Mouse (Mus musculus): ENCODE measurements at regions not wholly inside any gene's neighbourhood (a gene's known extent, or its start where the extent isn't known, plus 50 kb on each side); places are given as distances from the start of the nearest gene placed in this dataset.
"Not testable (repeated sequence)": the region's sequence is repeated elsewhere in the genome, so short reads cannot be mapped to it uniquely, and the experiment has no call there.

DNA sequence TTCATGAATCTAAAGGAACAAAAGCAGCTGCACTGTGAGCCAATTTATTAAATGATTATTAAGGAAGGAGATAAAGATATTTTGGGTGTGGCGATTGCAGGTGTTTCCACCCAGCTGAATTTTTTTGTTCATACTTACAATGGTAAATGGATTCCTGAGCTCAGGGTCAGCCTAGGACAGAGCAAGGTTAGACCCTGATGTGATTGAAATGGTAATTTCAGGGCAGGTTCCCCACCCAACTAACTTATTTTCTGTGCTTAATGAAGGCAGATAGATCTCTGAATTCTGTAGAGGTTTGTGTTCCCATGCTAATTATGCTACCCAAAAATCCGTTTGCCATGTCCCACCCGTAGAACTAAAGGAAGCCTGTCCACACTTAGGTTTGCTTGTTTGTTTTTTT, 258.8 kb upstream of the St6gal2 start:
- DNase-seq (ENCODE audit: low spot score), result no peak
- 85% methylated on average over 3 of the region's 3 CpGs for WGBS
- no peak overlapping the region for H3K4me3 ChIP-seq (ENCODE audit: low read depth, low read length)
- H3K27me3 ChIP-seq (ENCODE audit: insufficient read depth, low read length), result no peaks in the 10 kb centered on the region
- H3K4me1 ChIP-seq (ENCODE audit: insufficient read depth, low read length), result no peaks in the 10 kb centered on the region
- ATAC-seq (ENCODE audit: low FRiP score), result no peak
- no peaks in the 10 kb centered on the region for H3K36me3 ChIP-seq (ENCODE audit: insufficient read depth, low read length)
- H3K27ac ChIP-seq (ENCODE audit: low read depth, low read length), result no peak overlapping the region
- H3K9me3 ChIP-seq (ENCODE audit: low read length), result no peaks in the 10 kb centered on the region
- H3K4me2 ChIP-seq (ENCODE audit: low read depth, low read length, poor library complexity, severe bottlenecking), result no peak overlapping the region
- no peak for TF ChIP-seq CTCF (IDR thresholded peaks at IDR 0.05)
- no peak overlapping the region for H3K9ac ChIP-seq (replicated peaks; ENCODE audit: low read length, poor library complexity, severe bottlenecking)

DNA sequence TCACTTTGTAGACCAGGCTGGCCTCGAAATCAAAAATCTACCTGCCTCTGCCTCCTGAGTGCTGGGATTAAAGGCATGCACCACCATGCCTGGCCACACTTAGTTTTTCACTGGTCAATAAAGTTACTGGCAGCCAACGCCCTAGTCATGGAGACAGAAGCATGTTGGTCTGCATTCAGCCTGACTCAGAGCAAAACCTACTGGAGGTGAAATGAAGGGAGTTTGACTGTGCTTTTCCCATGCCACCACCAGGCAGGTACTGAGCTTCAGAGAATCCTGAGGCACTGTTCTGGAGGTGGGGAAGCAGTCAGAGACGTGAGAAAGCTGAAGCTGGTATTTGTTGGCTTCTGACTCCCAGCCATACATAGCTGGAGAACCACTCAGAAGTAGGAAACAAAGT, 258.4 kb upstream of the St6gal2 start:
- TF ChIP-seq CTCF (IDR thresholded peaks at IDR 0.05), result no peak
- no peak overlapping the region for H3K4me3 ChIP-seq (ENCODE audit: low read depth, low read length)
- H3K27ac ChIP-seq (ENCODE audit: low read depth, low read length), result no peak overlapping the region
- no peaks in the 10 kb centered on the region for H3K4me1 ChIP-seq (ENCODE audit: insufficient read depth, low read length)
- no peak overlapping the region for H3K9ac ChIP-seq (replicated peaks; ENCODE audit: low read length, poor library complexity, severe bottlenecking)
- H3K27me3 ChIP-seq (ENCODE audit: insufficient read depth, low read length), result no peaks in the 10 kb centered on the region
- H3K4me2 ChIP-seq (ENCODE audit: low read depth, low read length, poor library complexity, severe bottlenecking), result no peak overlapping the region
- WGBS, result 81% methylated on average over 3 of the region's 3 CpGs
- no peaks in the 10 kb centered on the region for H3K9me3 ChIP-seq (ENCODE audit: low read length)
- H3K36me3 ChIP-seq (ENCODE audit: insufficient read depth, low read length), result no peaks in the 10 kb centered on the region
- no peak for DNase-seq (ENCODE audit: low spot score)
- ATAC-seq (ENCODE audit: low FRiP score), result no peak

DNA sequence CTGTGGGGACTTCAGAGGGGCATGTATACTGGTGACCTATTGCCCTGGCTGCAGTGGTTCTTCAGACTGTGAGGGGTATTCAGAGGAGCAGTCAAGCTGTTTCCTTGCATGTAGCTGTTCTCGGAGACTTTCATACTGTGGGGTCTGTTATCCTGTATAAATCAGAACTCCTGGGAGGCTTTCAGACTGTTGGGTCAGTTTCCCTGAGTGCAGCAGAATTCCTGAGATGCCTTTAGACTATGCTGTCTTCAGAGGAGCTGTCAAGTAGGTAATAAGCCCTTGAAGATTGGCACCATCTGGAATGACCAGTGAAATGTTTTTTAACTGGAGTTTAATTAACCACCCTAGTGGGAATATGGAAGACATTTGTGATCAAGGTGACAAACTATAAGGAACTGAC, 238.6 kb upstream of the St6gal2 start:
- no peak overlapping the region for H3K9ac ChIP-seq (replicated peaks; ENCODE audit: low read length, poor library complexity, severe bottlenecking)
- H3K4me1 ChIP-seq (ENCODE audit: insufficient read depth, low read length), result no peaks in the 10 kb centered on the region
- H3K4me2 ChIP-seq (ENCODE audit: low read depth, low read length, poor library complexity, severe bottlenecking), result no peak overlapping the region
- H3K4me3 ChIP-seq (ENCODE audit: low read depth, low read length), result no peak overlapping the region
- no peak overlapping the region for H3K27ac ChIP-seq (ENCODE audit: low read depth, low read length)
- H3K27me3 ChIP-seq (ENCODE audit: insufficient read depth, low read length), result no peaks in the 10 kb centered on the region
- WGBS, result 69% methylated on average over 1 of the region's 1 CpGs
- H3K36me3 ChIP-seq (ENCODE audit: insufficient read depth, low read length), result no peaks in the 10 kb centered on the region
- TF ChIP-seq CTCF (IDR thresholded peaks at IDR 0.05), result no peak
- no peak for ATAC-seq (ENCODE audit: low FRiP score)
- no peaks in the 10 kb centered on the region for H3K9me3 ChIP-seq (ENCODE audit: low read length)
- no peak for DNase-seq (ENCODE audit: low spot score)

DNA sequence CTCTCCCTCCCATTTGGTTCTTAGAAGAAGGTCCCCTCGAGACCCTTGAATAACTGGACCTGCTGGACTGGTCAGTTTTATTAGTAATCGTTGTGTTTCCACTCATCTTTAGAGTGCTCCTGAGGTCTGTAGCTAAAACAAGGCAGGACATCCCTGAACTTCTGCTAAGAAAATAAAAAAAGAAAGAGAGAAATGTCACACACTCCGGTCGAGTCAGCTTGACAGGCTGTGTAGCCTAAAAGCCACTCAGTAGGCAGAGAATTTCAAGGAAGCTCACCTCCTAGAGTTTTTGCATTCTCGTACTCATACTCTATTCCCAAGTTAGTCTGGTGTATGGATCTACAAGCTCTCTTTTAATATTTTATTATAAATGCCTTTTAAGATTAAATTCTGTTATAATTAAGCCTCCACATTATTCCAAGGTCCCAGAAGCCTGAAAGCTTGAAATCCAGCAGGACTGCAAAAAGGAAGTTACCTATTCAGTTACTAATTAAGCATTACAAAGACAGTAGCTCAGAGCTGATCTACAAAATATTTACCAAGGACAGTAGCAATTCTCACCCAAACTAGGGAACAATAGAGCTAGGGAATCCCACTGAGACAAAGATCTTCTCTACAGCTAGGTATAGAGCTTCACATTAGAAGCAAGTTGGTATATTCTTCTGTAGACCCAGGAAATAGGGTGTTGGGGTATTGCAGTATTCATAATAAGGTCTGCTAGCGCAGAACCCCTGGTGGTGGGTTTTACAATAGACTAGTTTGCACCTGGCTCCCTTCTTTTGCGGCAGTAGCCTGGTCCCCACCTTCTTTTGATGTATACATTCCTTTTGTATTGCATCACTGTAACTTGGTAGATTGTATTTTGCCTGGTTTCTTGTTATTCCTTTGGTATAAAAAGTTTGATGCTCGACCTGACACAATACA, 226.7 kb upstream of the St6gal2 start:
- not testable (repeated sequence) for H3K36me3 ChIP-seq (ENCODE audit: insufficient read depth, low read length); H3K4me2 ChIP-seq (ENCODE audit: low read depth, low read length, poor library complexity, severe bottlenecking); H3K9ac ChIP-seq (replicated peaks; ENCODE audit: low read length, poor library complexity, severe bottlenecking); H3K4me1 ChIP-seq (ENCODE audit: insufficient read depth, low read length); H3K27ac ChIP-seq (ENCODE audit: low read depth, low read length); H3K4me3 ChIP-seq (ENCODE audit: low read depth, low read length); H3K27me3 ChIP-seq (ENCODE audit: insufficient read depth, low read length); DNase-seq (ENCODE audit: low spot score); ATAC-seq (ENCODE audit: low FRiP score); H3K9me3 ChIP-seq (ENCODE audit: low read length)
- 82% methylated on average over 8 of the region's 8 CpGs for WGBS

DNA sequence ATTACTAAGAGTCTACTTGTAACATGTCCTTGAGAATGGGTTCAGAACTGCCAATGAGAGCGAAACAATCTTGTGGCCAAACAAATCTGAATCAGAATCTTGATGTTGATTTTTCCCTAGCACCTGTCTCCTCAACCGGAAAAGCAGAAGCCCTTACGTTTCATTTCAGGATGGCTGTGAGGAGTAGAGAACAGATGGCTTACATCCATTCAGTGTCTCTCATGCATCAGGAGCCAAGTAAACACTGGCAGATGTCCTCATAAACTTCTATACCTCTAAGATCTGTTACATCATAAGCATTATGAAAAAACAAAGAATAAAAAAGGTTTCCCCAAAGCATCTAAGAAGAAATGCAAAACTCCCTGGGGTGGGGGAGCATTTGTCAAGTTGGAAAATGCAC, 221.1 kb upstream of the St6gal2 start:
- Histone ChIP-seq H3K36me3 (ENCODE audit: insufficient read depth, low read length) (no peaks in the 10 kb centered on the region), H3K27me3 (ENCODE audit: insufficient read depth, low read length) (no peaks in the 10 kb centered on the region), H3K4me1 (ENCODE audit: insufficient read depth, low read length) (no peaks in the 10 kb centered on the region), H3K27ac (ENCODE audit: low read depth, low read length) (no peak overlapping the region), H3K9me3 (ENCODE audit: low read length) (no peaks in the 10 kb centered on the region), H3K9ac (replicated peaks; ENCODE audit: low read length, poor library complexity, severe bottlenecking) (no peak overlapping the region), H3K4me2 (ENCODE audit: low read depth, low read length, poor library complexity, severe bottlenecking) (no peak overlapping the region), H3K4me3 (ENCODE audit: low read depth, low read length) (no peak overlapping the region)
- ATAC-seq (ENCODE audit: low FRiP score), result no peak
- no peak for TF ChIP-seq CTCF (IDR thresholded peaks at IDR 0.05)
- WGBS, result 81% methylated on average over 3 of the region's 3 CpGs
- DNase-seq (ENCODE audit: low spot score), result peak; percentile 10

DNA sequence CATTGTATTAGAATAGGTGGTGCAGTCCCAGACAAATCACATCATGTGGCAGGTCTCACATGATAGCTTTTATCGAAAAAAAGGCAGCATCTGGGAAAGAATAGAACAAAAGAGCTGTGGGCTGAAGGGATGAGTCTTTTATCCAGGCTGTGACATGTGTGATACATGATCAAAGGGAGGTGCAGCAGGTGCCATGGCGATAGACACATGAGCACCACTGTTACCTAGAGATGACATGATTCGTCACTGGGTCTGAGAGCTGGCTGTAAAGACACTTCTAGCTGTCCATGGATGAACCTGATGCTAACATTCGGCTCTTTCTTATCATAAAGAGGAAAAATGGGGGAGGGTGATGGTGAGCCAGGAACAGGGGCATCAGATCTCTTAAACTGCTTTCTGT, 210.9 kb upstream of the St6gal2 start:
- Histone ChIP-seq H3K27ac (ENCODE audit: low read depth, low read length) (no peak overlapping the region), H3K36me3 (ENCODE audit: insufficient read depth, low read length) (no peaks in the 10 kb centered on the region), H3K9me3 (ENCODE audit: low read length) (no peaks in the 10 kb centered on the region), H3K4me2 (ENCODE audit: low read depth, low read length, poor library complexity, severe bottlenecking) (no peak overlapping the region), H3K9ac (replicated peaks; ENCODE audit: low read length, poor library complexity, severe bottlenecking) (no peak overlapping the region), H3K4me1 (ENCODE audit: insufficient read depth, low read length) (no peaks in the 10 kb centered on the region), H3K27me3 (ENCODE audit: insufficient read depth, low read length) (no peaks in the 10 kb centered on the region), H3K4me3 (ENCODE audit: low read depth, low read length) (no peak overlapping the region)
- ATAC-seq (ENCODE audit: low FRiP score), result peak; percentile 72
- no peak for DNase-seq (ENCODE audit: low spot score)
- no peak for TF ChIP-seq CTCF (IDR thresholded peaks at IDR 0.05)
- 53% methylated on average over 4 of the region's 4 CpGs for WGBS
